Mouse (Mus musculus) hindbrain, embryonic 12.5 days (tissue): ENCODE results near the gene L1td1. TPM values are rescaled to one million over a fixed set of nuclear protein-coding genes. Genes with fewer than 3 reads are reported as not detected.

Experiments used
- ATAC-seq: fragments of 200-750 bp; cut with Nextera tagmentation; 2 replicates; pipeline ENCODE4 v1.8.0; 2017; ENCODE audit warnings: moderate TSS enrichment; ENCODE audit not compliant: low FRiP score
- H3K27ac ChIP-seq: fragments of 300-500 bp; sonication (generic); 2 replicates; pipeline ENCODE4 v1.5.1; 2016; ENCODE audit warnings: mild to moderate bottlenecking
- H3K27me3 ChIP-seq: fragments of 300-500 bp; sonication (generic); 2 replicates; pipeline ENCODE4 v1.6.1; 2016; ENCODE audit warnings: mild to moderate bottlenecking
- H3K36me3 ChIP-seq: fragments of 300-500 bp; sonication (generic); 2 replicates; pipeline ENCODE4 v1.6.1; 2016; ENCODE audit warnings: mild to moderate bottlenecking
- H3K4me1 ChIP-seq: fragments of 300-500 bp; sonication (generic); 2 replicates; pipeline ENCODE4 v1.6.1; 2016
- H3K4me2 ChIP-seq: fragments of 300-500 bp; sonication (generic); replicated peaks from 2 replicates; pipeline ENCODE4 v1.6.1; 2016; ENCODE audit warnings: mild to moderate bottlenecking
- H3K4me3 ChIP-seq: fragments of 300-500 bp; sonication (generic); 2 replicates; pipeline ENCODE4 v1.5.1; 2016; ENCODE audit warnings: mild to moderate bottlenecking
- H3K9ac ChIP-seq: fragments of 300-500 bp; sonication (generic); 2 replicates; pipeline ENCODE4 v1.6.1; 2016; ENCODE audit warnings: mild to moderate bottlenecking, moderate library complexity
- H3K9me3 ChIP-seq: fragments of 300-500 bp; sonication (generic); replicated peaks from 2 replicates; pipeline ENCODE4 v1.6.1; 2016; ENCODE audit warnings: mild to moderate bottlenecking
- WGBS: fragments of 180-500 bp; shearing (Covaris S2); methylation state at CpG from one replicate; pipeline ENCODE4 v1.1.7; 2016; 5-methylcytosine and 5-hydroxymethylcytosine counted together
- polyA plus RNA-seq: library from polyadenylated mRNA; unstranded; fragments of >200 nt; fragmentation: Nextera tagmentation; extraction: Ambion mirVana; gene quantifications from 2 replicates; pipeline ENCODE4 v1.2.1, GENCODE M21; 2016

L1td1 gene
- polyA plus RNA-seq, 1 experiment from 2014 or later: 0.30 TPM

DNA sequence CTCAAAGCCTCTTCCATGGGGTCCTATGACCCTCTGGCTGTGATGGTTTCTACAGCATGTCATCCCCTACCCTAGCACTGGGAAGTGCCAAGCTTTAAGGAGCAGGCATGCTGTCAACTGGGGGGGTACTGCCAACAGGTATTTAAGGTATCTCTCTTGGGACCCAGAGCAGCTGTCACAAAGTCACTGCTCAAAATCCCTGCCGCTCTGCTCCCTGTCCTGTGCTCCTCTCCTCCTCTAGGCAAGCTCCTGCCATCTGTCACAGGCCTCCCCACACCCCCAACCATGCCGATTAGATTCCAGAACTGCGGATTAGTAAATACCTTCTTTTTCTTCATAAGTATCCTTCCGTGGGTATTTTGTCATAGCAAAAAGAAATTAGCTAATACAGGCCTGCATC lies 27.9 kb downstream of the L1td1 start:
- H3K4me2 ChIP-seq: no peak overlapping the region
- H3K27ac ChIP-seq: no peak overlapping the region
- H3K4me1 ChIP-seq: peaks cover 16% of the 10 kb centered on the region
- no peaks in the 10 kb centered on the region for H3K36me3 ChIP-seq
- no peak overlapping the region for H3K4me3 ChIP-seq
- WGBS: 67% methylated on average over 4 of the region's 4 CpGs
- no peaks in the 10 kb centered on the region for H3K9me3 ChIP-seq
- no peaks in the 10 kb centered on the region for H3K27me3 ChIP-seq
- ATAC-seq: no peak
- H3K9ac ChIP-seq: no peak overlapping the region

DNA sequence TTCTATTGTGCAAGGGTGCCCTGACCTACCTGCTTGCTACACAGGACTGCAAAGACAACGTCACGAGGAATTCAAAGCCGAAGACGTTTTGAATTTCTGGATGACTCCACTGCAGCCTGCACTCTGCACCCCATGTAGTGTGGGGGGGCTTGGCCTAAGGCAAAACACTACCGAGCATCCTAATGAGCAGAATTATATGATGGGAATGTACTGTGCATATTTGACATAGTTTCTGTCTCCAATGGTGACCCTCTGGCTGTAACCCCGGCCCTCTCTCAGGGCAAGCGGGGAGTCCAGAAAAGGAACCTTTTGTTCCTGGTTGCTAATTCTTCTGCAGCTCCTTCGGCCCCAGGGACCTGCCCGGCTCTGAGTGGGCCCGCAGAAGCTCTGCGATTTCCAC lies 29.6 kb downstream of the L1td1 start:
- Histone ChIP-seq H3K4me3 (no peak overlapping the region), H3K4me2 (no peak overlapping the region), H3K9me3 (no peaks in the 10 kb centered on the region), H3K9ac (no peak overlapping the region), H3K4me1 (peaks cover 16% of the 10 kb centered on the region), H3K36me3 (no peaks in the 10 kb centered on the region), H3K27ac (no peak overlapping the region), H3K27me3 (no peaks in the 10 kb centered on the region)
- ATAC-seq: no peak
- 24% methylated on average over 11 of the region's 11 CpGs for WGBS

DNA sequence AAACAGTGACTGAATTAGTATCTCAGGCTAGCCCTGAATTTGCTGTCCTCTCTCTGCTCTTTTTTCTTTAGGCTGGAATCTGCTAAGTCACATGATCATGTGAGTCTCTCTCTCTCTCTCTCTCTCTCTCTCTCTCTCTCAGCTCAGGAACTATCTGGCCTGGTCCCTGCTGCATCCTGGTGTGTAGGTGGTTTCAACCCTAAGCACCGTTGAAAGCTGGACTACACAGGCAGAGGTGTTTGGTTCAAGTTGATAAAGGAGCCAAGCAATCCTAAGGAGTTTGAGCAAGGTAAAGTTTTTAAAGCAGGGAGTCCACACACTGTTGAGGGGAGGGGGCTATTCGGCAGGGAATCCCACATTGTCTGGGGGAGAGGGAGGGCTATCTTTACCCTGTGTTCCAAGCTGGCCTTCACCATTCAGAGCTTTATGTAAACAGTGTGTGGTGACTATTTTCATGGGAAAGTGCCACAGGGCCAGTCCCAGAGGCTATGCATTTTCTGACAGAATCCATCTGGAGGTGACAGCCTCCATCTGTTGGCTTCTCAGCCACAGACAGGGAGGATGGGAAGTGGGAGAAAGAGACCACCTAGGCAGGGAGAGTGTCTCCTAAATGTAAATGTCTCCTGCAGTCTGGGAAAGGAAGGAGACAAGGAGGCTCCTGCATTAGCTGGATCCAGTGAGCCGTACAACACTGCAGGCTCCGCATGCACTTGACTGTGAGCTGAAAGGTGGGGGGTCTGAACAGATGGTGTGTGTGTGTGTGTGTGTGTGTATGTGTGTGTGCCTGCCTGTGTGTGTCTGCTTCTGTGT lies 31.7 kb downstream of the L1td1 start:
- ATAC-seq: peak; percentile 75
- Histone ChIP-seq H3K4me1 (peaks cover 16% of the 10 kb centered on the region), H3K36me3 (no peaks in the 10 kb centered on the region), H3K9ac (no peak overlapping the region), H3K4me3 (no peak overlapping the region), H3K27ac (peak overlapping the region; percentile 19; the same call in 1 of the 2 replicates), H3K27me3 (no peaks in the 10 kb centered on the region), H3K9me3 (no peaks in the 10 kb centered on the region), H3K4me2 (no peak overlapping the region)
- WGBS: 40% methylated on average over 4 of the region's 4 CpGs

DNA sequence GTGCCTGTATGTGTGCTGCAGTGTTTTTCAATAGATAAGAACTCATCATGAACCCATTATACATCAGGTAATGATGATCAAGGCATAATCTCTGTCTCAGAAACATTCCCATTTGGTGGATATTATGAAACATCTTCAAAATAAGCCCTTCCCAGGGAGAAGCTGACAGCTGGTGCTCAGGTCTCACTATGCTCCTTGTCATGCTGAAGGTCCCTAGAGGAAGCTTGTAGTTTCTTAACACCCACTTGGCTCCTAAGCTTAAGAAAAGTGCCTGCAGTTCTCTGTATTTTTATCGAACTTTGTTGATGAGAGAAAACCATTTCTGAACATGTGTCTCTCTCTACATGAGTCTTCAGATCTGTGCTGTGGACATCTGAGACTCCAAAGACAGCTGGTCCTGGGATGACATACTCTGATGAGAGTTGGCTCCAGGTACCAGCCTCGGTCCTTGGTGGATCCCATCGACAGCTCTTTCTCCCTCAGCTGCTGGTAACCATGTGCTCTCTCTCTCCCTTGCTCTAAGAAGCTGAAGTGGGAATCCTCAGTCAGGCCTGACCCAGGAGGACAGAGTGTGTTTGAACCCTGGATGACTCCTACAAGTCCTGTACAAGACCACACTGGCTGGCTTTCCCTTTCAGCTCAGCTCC lies 32.5 kb downstream of the L1td1 start:
- Histone ChIP-seq H3K27me3 (no peaks in the 10 kb centered on the region), H3K9ac (no peak overlapping the region), H3K36me3 (no peaks in the 10 kb centered on the region), H3K9me3 (no peaks in the 10 kb centered on the region), H3K27ac (peak overlapping the region; percentile 19; the same call in 1 of the 2 replicates), H3K4me2 (no peak overlapping the region), H3K4me1 (peaks cover 16% of the 10 kb centered on the region), H3K4me3 (no peak overlapping the region)
- no peak for ATAC-seq
- WGBS: 84% methylated on average over 3 of the region's 3 CpGs

DNA sequence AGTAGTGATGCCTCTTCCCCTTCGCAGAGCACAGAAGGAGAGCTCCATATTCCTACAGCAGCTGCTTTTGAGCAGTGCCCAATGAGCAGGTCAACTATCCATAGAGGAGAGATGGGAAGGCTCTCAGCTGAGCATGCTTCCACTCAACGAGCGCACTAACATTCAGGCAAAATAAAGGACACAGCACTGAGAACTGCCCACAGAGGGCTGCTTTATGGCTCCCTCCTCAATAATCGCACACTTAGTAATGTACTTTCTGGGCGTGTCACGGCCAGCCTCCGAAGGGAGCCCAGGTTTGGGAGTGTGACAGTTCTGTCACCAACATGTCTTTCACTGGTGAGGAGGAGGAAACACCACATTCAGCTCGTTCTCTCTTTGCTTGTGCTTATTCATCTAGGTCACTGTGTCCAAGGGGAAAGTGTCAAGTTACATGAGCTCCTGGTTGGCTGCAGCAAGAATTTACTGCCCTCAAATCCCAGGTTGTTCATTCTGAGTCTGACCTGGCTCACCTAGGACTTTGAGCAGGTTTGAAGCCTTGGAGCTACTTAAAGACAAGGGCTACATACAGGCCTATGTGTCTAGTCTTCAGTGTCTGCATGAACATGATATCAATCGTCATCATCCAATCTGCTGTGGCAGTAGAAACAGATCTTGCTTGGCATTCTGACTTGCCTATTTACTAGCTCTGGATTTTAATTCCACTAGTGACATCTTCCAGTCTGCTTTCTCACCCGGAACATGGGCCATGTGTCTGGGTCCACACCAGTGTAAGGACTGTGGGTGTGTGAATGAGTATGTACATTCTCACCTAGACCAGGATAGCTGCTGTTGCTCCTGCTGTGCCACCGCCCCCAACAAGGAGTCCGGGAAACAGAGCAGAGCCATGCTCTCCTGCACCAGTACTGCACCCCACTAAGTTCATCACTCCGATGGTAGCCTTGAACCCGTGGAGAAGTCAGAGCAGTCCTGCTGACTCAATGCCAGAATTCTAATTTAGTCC lies 40.9 kb downstream of the L1td1 start:
- no peak overlapping the region for H3K27ac ChIP-seq
- H3K9ac ChIP-seq: no peak overlapping the region
- no peaks in the 10 kb centered on the region for H3K36me3 ChIP-seq
- 80% methylated on average over 14 of the region's 14 CpGs for WGBS
- no peak overlapping the region for H3K4me3 ChIP-seq
- no peaks in the 10 kb centered on the region for H3K27me3 ChIP-seq
- no peaks in the 10 kb centered on the region for H3K9me3 ChIP-seq
- ATAC-seq: no peak
- no peaks in the 10 kb centered on the region for H3K4me1 ChIP-seq
- H3K4me2 ChIP-seq: no peak overlapping the region

DNA sequence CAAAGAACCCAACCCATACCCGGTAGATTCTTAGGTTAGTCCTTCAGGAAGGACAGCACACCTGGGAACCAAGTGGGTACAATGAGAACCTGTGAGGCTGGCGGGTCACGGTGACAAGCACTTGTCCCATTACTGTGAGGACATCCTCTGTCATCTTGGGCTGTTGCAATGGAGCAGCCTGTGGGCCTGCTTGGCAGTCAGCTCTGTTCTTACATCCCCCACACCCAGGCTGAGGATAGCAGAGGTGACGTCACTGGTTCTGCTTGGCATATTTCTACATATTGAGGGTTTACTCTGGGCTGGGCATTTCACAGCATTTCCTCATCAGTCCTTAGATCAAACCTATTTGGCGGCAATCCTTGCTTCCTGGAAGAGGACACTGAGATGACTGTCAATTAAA lies 47.3 kb downstream of the L1td1 start:
- no peak overlapping the region for H3K4me3 ChIP-seq
- H3K27ac ChIP-seq: no peak overlapping the region
- ATAC-seq: no peak
- H3K9ac ChIP-seq: no peak overlapping the region
- peaks cover 7% of the 10 kb centered on the region for H3K4me1 ChIP-seq
- no peaks in the 10 kb centered on the region for H3K27me3 ChIP-seq
- 98% methylated on average over 5 of the region's 5 CpGs for WGBS
- H3K4me2 ChIP-seq: no peak overlapping the region
- H3K36me3 ChIP-seq: no peaks in the 10 kb centered on the region
- H3K9me3 ChIP-seq: no peaks in the 10 kb centered on the region

DNA sequence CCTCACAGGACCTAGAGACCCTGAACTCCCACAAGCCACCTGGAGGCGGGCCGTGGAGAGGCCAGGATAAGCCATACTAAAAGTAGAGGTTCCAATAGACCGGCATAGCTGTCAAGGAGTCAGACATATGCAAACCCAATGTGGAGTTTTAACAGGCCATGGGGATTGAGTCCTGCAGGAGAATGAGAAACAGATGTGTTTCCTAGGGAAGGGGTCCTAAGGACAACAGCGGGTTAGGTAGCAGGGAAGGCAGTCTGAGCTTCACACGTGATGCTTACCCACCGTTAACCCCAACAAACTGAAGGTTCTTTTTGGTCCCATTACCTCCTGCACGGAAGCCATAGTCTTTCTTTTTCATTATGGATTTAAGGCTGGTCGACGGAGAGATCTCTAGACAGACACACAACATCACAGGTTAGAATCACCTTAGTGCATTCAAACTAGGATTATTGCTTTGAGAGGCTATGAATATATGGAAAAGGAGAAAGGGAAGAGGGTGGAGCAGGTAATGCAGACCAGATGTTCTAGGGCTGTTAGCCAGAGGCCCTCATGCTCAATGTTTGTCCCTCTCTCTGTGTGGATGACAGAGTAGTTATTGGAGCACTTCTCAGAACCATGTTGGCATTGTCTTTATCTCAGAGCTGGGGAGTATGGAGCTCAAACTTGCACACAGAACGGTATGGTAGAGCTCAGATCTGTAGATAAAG lies 50.3 kb downstream of the L1td1 start:
- no peak for ATAC-seq
- Histone ChIP-seq H3K9ac (no peak overlapping the region), H3K4me2 (no peak overlapping the region), H3K36me3 (no peaks in the 10 kb centered on the region), H3K4me1 (peaks cover 14% of the 10 kb centered on the region), H3K9me3 (no peaks in the 10 kb centered on the region), H3K4me3 (no peak overlapping the region), H3K27me3 (peaks cover 7% of the 10 kb centered on the region; the same call in 1 of the 2 replicates), H3K27ac (no peak overlapping the region)
- 78% methylated on average over 10 of the region's 10 CpGs for WGBS

DNA sequence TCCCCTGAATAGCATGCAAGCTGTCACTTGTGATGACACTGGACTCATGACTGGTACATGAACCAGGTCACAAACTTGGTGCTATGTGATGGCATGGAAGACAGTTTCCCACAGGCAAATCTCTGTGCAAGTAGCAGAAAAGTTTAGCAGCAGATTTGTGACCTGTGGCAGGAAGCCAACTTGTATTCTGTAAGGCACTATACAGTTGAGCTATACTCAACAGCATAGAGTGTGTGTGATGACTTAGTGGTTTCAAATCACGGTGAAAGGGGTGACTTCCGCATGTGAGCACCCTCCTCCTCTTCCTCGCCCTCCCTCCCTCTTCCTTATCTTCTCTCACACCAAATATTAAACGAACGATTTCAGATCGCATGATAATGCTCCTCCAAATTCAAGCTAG lies 50.9 kb downstream of the L1td1 start:
- H3K9ac ChIP-seq: no peak overlapping the region
- no peaks in the 10 kb centered on the region for H3K36me3 ChIP-seq
- peaks cover 7% of the 10 kb centered on the region; the same call in 1 of the 2 replicates for H3K27me3 ChIP-seq
- ATAC-seq: no peak
- no peak overlapping the region for H3K27ac ChIP-seq
- no peaks in the 10 kb centered on the region for H3K9me3 ChIP-seq
- no peak overlapping the region for H3K4me3 ChIP-seq
- no peak overlapping the region for H3K4me2 ChIP-seq
- 87% methylated on average over 6 of the region's 6 CpGs for WGBS
- peaks cover 14% of the 10 kb centered on the region for H3K4me1 ChIP-seq

DNA sequence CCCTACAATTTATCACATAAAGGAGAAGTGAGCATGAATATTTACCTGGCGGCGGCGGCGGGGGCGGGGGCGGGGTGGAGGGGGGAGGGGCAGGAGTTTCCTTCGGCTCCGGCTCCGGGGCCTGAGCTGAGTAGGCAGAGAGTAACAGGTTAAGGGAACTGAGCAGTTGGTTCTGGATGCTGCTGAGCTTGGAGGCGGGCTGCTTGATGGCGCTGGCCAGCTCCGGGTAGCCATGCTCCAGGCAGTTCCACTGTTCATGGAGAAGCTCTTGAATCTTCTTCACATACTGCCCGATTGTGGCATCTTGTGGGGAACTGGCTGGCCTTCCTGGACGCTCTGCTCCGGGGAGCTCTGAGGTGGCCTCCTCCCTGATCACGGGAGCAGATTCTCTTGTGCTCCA lies 51.7 kb downstream of the L1td1 start:
- Histone ChIP-seq H3K4me3 (no peak overlapping the region), H3K27ac (no peak overlapping the region), H3K9ac (0 out of 2 replicates have a peak overlapping the region, but pooled peaks have one; percentile 23), H3K27me3 (peaks cover 7% of the 10 kb centered on the region; the same call in 1 of the 2 replicates), H3K36me3 (no peaks in the 10 kb centered on the region), H3K4me1 (peaks cover 14% of the 10 kb centered on the region), H3K9me3 (no peaks in the 10 kb centered on the region), H3K4me2 (peak overlapping the region; percentile 25; the same call in 1 of the 2 replicates)
- 15% methylated on average over 16 of the region's 16 CpGs for WGBS
- ATAC-seq: no peak

DNA sequence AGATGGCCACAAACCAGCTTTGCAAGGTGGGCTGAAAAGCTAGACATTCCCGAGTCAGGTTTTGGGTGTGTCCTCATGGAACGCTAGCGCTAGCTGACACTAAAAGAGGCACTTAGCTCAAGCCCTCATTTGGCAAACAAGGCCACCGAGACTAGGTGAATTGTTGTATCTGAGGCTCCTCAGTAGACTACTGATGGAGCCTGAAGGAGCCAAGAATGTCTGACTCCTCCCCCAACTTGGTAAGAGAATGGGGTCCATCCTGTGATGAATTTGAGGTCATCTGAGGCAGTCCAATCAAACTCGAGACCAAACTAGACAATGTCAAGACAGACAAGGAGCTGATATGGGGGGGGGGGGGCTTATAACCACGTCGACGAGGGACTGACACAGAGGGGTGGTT lies 59.3 kb downstream of the L1td1 start:
- Histone ChIP-seq H3K27ac (no peak overlapping the region), H3K27me3 (no peaks in the 10 kb centered on the region), H3K4me2 (no peak overlapping the region), H3K36me3 (no peaks in the 10 kb centered on the region), H3K9ac (no peak overlapping the region), H3K4me3 (no peak overlapping the region), H3K9me3 (no peaks in the 10 kb centered on the region), H3K4me1 (peaks cover 18% of the 10 kb centered on the region)
- 32% methylated on average over 8 of the region's 8 CpGs for WGBS
- ATAC-seq: no peak

DNA sequence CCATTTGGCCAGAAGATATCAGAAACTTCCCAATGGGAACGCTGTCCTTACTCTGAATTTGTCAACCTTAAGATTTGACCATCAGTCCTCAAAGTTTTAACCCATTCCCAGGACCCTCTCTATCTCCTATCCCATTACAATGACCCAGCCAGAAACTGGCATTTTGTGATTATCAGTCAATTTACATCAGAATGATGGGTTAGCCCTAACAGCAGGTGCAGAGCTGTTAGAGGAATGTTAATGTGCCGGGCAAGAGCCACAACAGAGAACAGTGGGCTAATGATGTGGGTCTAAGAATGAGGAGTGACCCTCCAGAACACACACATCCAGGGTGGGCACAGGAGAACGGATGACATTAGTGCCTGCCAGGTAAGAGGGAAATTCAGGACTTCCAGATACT lies 59.7 kb downstream of the L1td1 start:
- H3K9me3 ChIP-seq: no peaks in the 10 kb centered on the region
- ATAC-seq: no peak
- H3K4me3 ChIP-seq: no peak overlapping the region
- no peak overlapping the region for H3K27ac ChIP-seq
- no peaks in the 10 kb centered on the region for H3K27me3 ChIP-seq
- no peak overlapping the region for H3K9ac ChIP-seq
- H3K36me3 ChIP-seq: no peaks in the 10 kb centered on the region
- peaks cover 18% of the 10 kb centered on the region for H3K4me1 ChIP-seq
- 34% methylated on average over 3 of the region's 3 CpGs for WGBS
- H3K4me2 ChIP-seq: no peak overlapping the region
